Mouse (Mus musculus) retina, postnatal 1 day (tissue): ENCODE data around the gene 1700080O16Rik.

Source experiments
- DNase-seq: peaks from one replicate; pipeline ENCODE4 v3.0.0-alpha.2; 2012

1700080O16Rik gene

GRCm38 (mm10) chrX:51972672-51973071 is at the start of gene 1700080O16Rik:
Gene 1700080O16Rik, minus strand, starts transcription at chrX:51972772.
- DNase-seq: no peak

GRCm38 (mm10) chrX:52017660-52018059 is 45.1 kb upstream of the 1700080O16Rik start:
- DNase-seq: peak; percentile 31

- no peak for DNase-seq
Measured at GRCm38 (mm10) chrX:52000072-52000471, 27.5 kb upstream of the 1700080O16Rik start.

- DNase-seq: no peak
Measured at GRCm38 (mm10) chrX:51999426-51999825, 26.9 kb upstream of the 1700080O16Rik start.

- no peak for DNase-seq
Measured at GRCm38 (mm10) chrX:51976361-51976760, 3.8 kb upstream of the 1700080O16Rik start.

GRCm38 (mm10) chrX:51974618-51975017 is 2.0 kb upstream of the 1700080O16Rik start:
- no peak for DNase-seq

- DNase-seq: no peak
Measured at GRCm38 (mm10) chrX:51948071-51948470, 24.5 kb downstream of the 1700080O16Rik start.

GRCm38 (mm10) chrX:51938076-51938475 is 34.5 kb downstream of the 1700080O16Rik start:
- DNase-seq: no peak

GRCm38 (mm10) chrX:51919091-51919490 is 53.5 kb downstream of the 1700080O16Rik start:
- DNase-seq: no peak
